Mouse (Mus musculus) B cell, adult (primary cell): ENCODE data around the gene Mog. TPM values are rescaled to one million over a fixed set of nuclear protein-coding genes. Genes with fewer than 3 reads are reported as not detected.

Source experiments
- total RNA-seq: library from RNA; stranded (reverse); gene quantifications from 4 replicates; pipeline ENCODE4 v1.2.4, GENCODE M21; 2023; ENCODE audit not compliant: inconsistent age

Gene Mog
- total RNA-seq: not detected in 4 replicates

GRCm38 (mm10) chr17:37022628-37023576 is at the start of gene Mog:
Gene Mog (minus strand): TSS chr17:37023398.

GRCm38 (mm10) chr17:37045611-37046311 is 22.6 kb upstream of the Mog start, which contains the start of gene Gabbr1:
Gene Gabbr1 (plus strand): TSS chr17:37045966.

GRCm38 (mm10) chr17:37000863-37001262 is 22.3 kb downstream of the Mog start, which contains the start of gene Zfp57:
Gene Zfp57 (plus strand): TSS chr17:37001163.

GRCm38 (mm10) chr17:36989437-36989836 is 33.8 kb downstream of the Mog start, which contains the start of gene H2-M5:
Gene H2-M5 (minus strand): TSS chr17:36989537.

GRCm38 (mm10) chr17:36981221-36981813 is 41.9 kb downstream of the Mog start, which contains the start of gene 2410137M14Rik:
Gene 2410137M14Rik (minus strand): TSS chr17:36981237.

Other genes with a start within 250 kb of the Mog start
- not detected in 4 replicates for gene H2-M10.6, start 211.2 kb downstream of the Mog start, total RNA-seq
- 191 to 213 TPM (median 199 TPM) in 4 replicates for gene Trim26, start 186.3 kb downstream of the Mog start, total RNA-seq
- gene Trim15, start 156.2 kb downstream of the Mog start, total RNA-seq: not detected in 4 replicates
- 0.21 TPM in 1 of 4 replicates, not detected in the others for gene Trim10, start 153.8 kb downstream of the Mog start, total RNA-seq
- gene Trim40, start 133.3 kb downstream of the Mog start, total RNA-seq: 0.24 to 0.93 TPM in 2 of 4 replicates, not detected in the others
- gene Trim31, start 125.3 kb downstream of the Mog start, total RNA-seq: not detected in 4 replicates
- gene Rnf39, start 80.5 kb downstream of the Mog start, total RNA-seq: 0.58 TPM in 1 of 4 replicates, not detected in the others
- gene Ppp1r11, start 71.7 kb downstream of the Mog start, total RNA-seq: 90.0 to 119 TPM (median 113 TPM) in 4 replicates
- gene Znrd1, start 64.8 kb downstream of the Mog start, total RNA-seq: 79.5 to 91.0 TPM (median 81.3 TPM) in 4 replicates
- gene Znrd1as, start 64.8 kb downstream of the Mog start, total RNA-seq: 1.6 to 2.7 TPM (median 2.1 TPM) in 4 replicates
- not detected in 4 replicates for gene 2410137M14Rik, start 42.2 kb downstream of the Mog start, total RNA-seq
- gene H2-M5, start 33.9 kb downstream of the Mog start, total RNA-seq: not detected in 4 replicates
- not detected in 4 replicates for gene Zfp57, start 22.2 kb downstream of the Mog start, total RNA-seq
- 55.3 to 68.7 TPM (median 59.7 TPM) in 4 replicates for gene Gabbr1, start 22.6 kb upstream of the Mog start, total RNA-seq
- 0.19 to 0.24 TPM in 2 of 4 replicates, not detected in the others for gene Olfr90, start 65.1 kb upstream of the Mog start, total RNA-seq
- not detected in 4 replicates for gene Olfr91, start 74.9 kb upstream of the Mog start, total RNA-seq
- not detected in 4 replicates for gene Olfr92, start 96.7 kb upstream of the Mog start, total RNA-seq
- not detected in 4 replicates for gene Olfr93, start 138.1 kb upstream of the Mog start, total RNA-seq
- gene Ubd, start 170.5 kb upstream of the Mog start, total RNA-seq: 0.78 TPM in 1 of 4 replicates, not detected in the others
- not detected in 4 replicates for gene Olfr94, start 177.6 kb upstream of the Mog start, total RNA-seq
- not detected in 4 replicates for gene Olfr95, start 189.7 kb upstream of the Mog start, total RNA-seq
- gene Olfr96, start 196.7 kb upstream of the Mog start, total RNA-seq: not detected in 4 replicates
- not detected in 4 replicates for gene Olfr97, start 213.9 kb upstream of the Mog start, total RNA-seq
- gene Olfr98, start 240.4 kb upstream of the Mog start, total RNA-seq: not detected in 4 replicates
- 46.7 to 58.3 TPM (median 54.7 TPM) in 4 replicates for gene H2-M3, start 246.8 kb upstream of the Mog start, total RNA-seq